Mouse (Mus musculus) embryonic fibroblast, embryonic 13.5 days (primary cell): ENCODE measurements around the gene Cldn2.

Experiments
- CTCF ChIP-seq: IDR thresholded peaks from 2 replicates; pipeline ENCODE4 v1.5.1; 2011; ENCODE audit warnings: mild to moderate bottlenecking, control low read depth, low read length, moderate library complexity, borderline replicate concordance; ENCODE audit not compliant: insufficient read depth
- POLR2A ChIP-seq: IDR thresholded peaks from 2 replicates; pipeline ENCODE4 v1.6.1; 2011; ENCODE audit warnings: low read depth, mild to moderate bottlenecking, control low read depth, low read length, moderate library complexity

- TF ChIP-seq POLR2A (no peak), CTCF (no peak)
Measured at GRCm38 (mm10) chrX:139782278-139783044, 18.2 kb upstream of the Cldn2 start, which contains the start of gene Ripply1.
